Mouse (Mus musculus) MEL (cell line): ENCODE results near the gene 9530077C05Rik. TPM values are rescaled to one million over a fixed set of nuclear protein-coding genes. Genes with fewer than 3 reads are reported as not detected.

Experiments used
- DNase-seq: peaks from one replicate; pipeline ENCODE4 v3.0.0; 2011; ENCODE audit warnings: low read depth, low spot score
- H3K27ac ChIP-seq: 2 replicates; pipeline ENCODE4 v1.5.1; 2012; ENCODE audit warnings: low read depth, mild to moderate bottlenecking, control low read depth, low read length, moderate library complexity; ENCODE audit not compliant: control insufficient read depth
- H3K27me3 ChIP-seq, 2 experiments: fragments of 150-350 bp in 1 of 2; sonication (generic) in 1 of 2; 2 replicates each; pipeline ENCODE4 v1.6.1; 2012; ENCODE audit warnings: low read length in 2 of 2, mild to moderate bottlenecking in 2 of 2, improper control_type of control experiment in 1 of 2, moderate library complexity in 1 of 2; ENCODE audit not compliant: insufficient read depth in 2 of 2, control insufficient read depth in 1 of 2
- H3K36me3 ChIP-seq, 2 experiments: 2 replicates each; pipeline ENCODE4 v1.6.1; 2012 to 2014; ENCODE audit warnings: low read length in 2 of 2, improper control_type of control experiment in 1 of 2, inconsistent platforms in 1 of 2, mild to moderate bottlenecking in 1 of 2; ENCODE audit not compliant: insufficient read depth in 2 of 2, control insufficient read depth in 1 of 2
- H3K4me1 ChIP-seq, 2 experiments: fragments of 150-350 bp in 1 of 2; sonication (generic) in 1 of 2; 2 replicates each; pipeline ENCODE4 v1.6.1; 2012; ENCODE audit warnings: low read length in 2 of 2, improper control_type of control experiment in 1 of 2, mild to moderate bottlenecking in 1 of 2; ENCODE audit not compliant: insufficient read depth in 2 of 2, control insufficient read depth in 1 of 2
- H3K4me3 ChIP-seq, 2 experiments: fragments of 150-350 bp in 1 of 2; sonication (generic) in 1 of 2; 2 replicates each; pipeline ENCODE4 v1.5.1; 2012; ENCODE audit warnings: low read depth in 2 of 2, low read length in 2 of 2, mild to moderate bottlenecking in 2 of 2, moderate library complexity in 2 of 2, control low read depth in 1 of 2, improper control_type of control experiment in 1 of 2; ENCODE audit not compliant: control insufficient read depth in 1 of 2, insufficient read depth in 1 of 2
- H3K79me2 ChIP-seq: 2 replicates; pipeline ENCODE4 v1.6.1; 2012; ENCODE audit warnings: mild to moderate bottlenecking, low read length, moderate library complexity; ENCODE audit not compliant: control insufficient read depth, poor library complexity, insufficient read depth
- H3K9ac ChIP-seq: 2 replicates; pipeline ENCODE4 v1.6.1; 2012; ENCODE audit warnings: low read depth, mild to moderate bottlenecking, control low read depth, low read length, moderate library complexity; ENCODE audit not compliant: control insufficient read depth, poor library complexity, severe bottlenecking
- H3K9me3 ChIP-seq: fragments of 150-350 bp; sonication (generic); replicated peaks from 2 replicates; pipeline ENCODE4 v1.6.1; 2012; ENCODE audit warnings: mild to moderate bottlenecking, low read length, improper control_type of control experiment, moderate library complexity; ENCODE audit not compliant: insufficient read depth
- EP300 ChIP-seq, 2 experiments: IDR thresholded peaks; 2 replicates each; pipeline ENCODE4 v1.6.1; 2011; ENCODE audit warnings: improper control_type of control experiment in 2 of 2, low read length in 2 of 2, low read depth in 1 of 2, mild to moderate bottlenecking in 1 of 2
- ETS1 ChIP-seq: IDR thresholded peaks from 2 replicates; pipeline ENCODE4 v1.6.1; 2012; ENCODE audit warnings: low read depth, mild to moderate bottlenecking, inconsistent platforms, low read length, improper control_type of control experiment, moderate library complexity
- MAX ChIP-seq: IDR thresholded peaks from 2 replicates; pipeline ENCODE4 v1.6.1; 2011; ENCODE audit warnings: low read length, improper control_type of control experiment
- MAZ ChIP-seq: IDR thresholded peaks from 2 replicates; pipeline ENCODE4 v1.6.1; 2012; ENCODE audit warnings: low read depth, mild to moderate bottlenecking, inconsistent platforms, low read length, improper control_type of control experiment
- MXI1 ChIP-seq: IDR thresholded peaks from 2 replicates; pipeline ENCODE4 v1.6.1; 2011; ENCODE audit warnings: mild to moderate bottlenecking, low read depth, low read length, improper control_type of control experiment
- MYC ChIP-seq: IDR thresholded peaks from 2 replicates; pipeline ENCODE4 v1.6.1; 2011; ENCODE audit warnings: low read depth, mild to moderate bottlenecking, low read length, improper control_type of control experiment, moderate library complexity
- POLR2A ChIP-seq, 2 experiments: IDR thresholded peaks; 2 replicates each; pipeline ENCODE4 v1.6.1; 2011 to 2012; ENCODE audit warnings: low read length in 2 of 2, mild to moderate bottlenecking in 2 of 2, control low read depth in 1 of 2, improper control_type of control experiment in 1 of 2, low read depth in 1 of 2, moderate library complexity in 1 of 2; ENCODE audit not compliant: control insufficient read depth in 1 of 2, insufficient read depth in 1 of 2, poor library complexity in 1 of 2
- RCOR1 ChIP-seq: IDR thresholded peaks from 2 replicates; pipeline ENCODE4 v1.6.1; 2012; ENCODE audit warnings: low read depth, mild to moderate bottlenecking, inconsistent platforms, low read length, improper control_type of control experiment
- SIN3A ChIP-seq: IDR thresholded peaks from 2 replicates; pipeline ENCODE4 v1.6.1; 2012; ENCODE audit warnings: low read length, improper control_type of control experiment, inconsistent platforms
- TAL1 ChIP-seq: IDR thresholded peaks from 2 replicates; pipeline ENCODE4 v1.6.1; 2012; ENCODE audit warnings: mild to moderate bottlenecking, inconsistent platforms, low read length, moderate library complexity, mixed read lengths
- UBTF ChIP-seq: IDR thresholded peaks from 2 replicates; pipeline ENCODE4 v1.6.1; 2012; ENCODE audit warnings: low read depth, mild to moderate bottlenecking, inconsistent platforms, low read length, improper control_type of control experiment, moderate library complexity, borderline replicate concordance; ENCODE audit not compliant: insufficient read depth
- ZC3H11A ChIP-seq: IDR thresholded peaks from 2 replicates; pipeline ENCODE4 v1.6.1; 2012; ENCODE audit warnings: low read depth, mild to moderate bottlenecking, inconsistent platforms, low read length, improper control_type of control experiment
- ZKSCAN1 ChIP-seq: IDR thresholded peaks from 2 replicates; pipeline ENCODE4 v1.6.1; 2012; ENCODE audit warnings: low read depth, mild to moderate bottlenecking, inconsistent platforms, low read length, improper control_type of control experiment, moderate library complexity
- ZNF384 ChIP-seq: IDR thresholded peaks from 2 replicates; pipeline ENCODE4 v1.6.1; 2012; ENCODE audit warnings: low read depth, mild to moderate bottlenecking, inconsistent platforms, low read length, improper control_type of control experiment
- polyA plus RNA-seq, 2 experiments: library from polyadenylated mRNA; stranded (reverse) in 1 of 2; unstranded in 1 of 2; fragments of >175 nt in 1 of 2; fragments of >200 nt in 1 of 2; gene quantifications; 2 replicates each; pipeline versions ENCODE4 v1.2.1 to v1.2.4; 2012; ENCODE audit warnings: low replicate concordance in 2 of 2, low read depth in 1 of 2; ENCODE audit not compliant: insufficient read length in 2 of 2, insufficient read depth in 1 of 2, missing spikeins in 1 of 2
- total RNA-seq: library from RNA; depleted of rRNA; stranded (reverse); fragments of 300-350 nt; gene quantifications from 2 replicates; pipeline ENCODE4 v1.2.3, GENCODE M21; 2012

Gene 9530077C05Rik
- total and polyA plus RNA-seq, 3 experiments: 4.1 to 6.9 TPM; not detected in 1

DNA sequence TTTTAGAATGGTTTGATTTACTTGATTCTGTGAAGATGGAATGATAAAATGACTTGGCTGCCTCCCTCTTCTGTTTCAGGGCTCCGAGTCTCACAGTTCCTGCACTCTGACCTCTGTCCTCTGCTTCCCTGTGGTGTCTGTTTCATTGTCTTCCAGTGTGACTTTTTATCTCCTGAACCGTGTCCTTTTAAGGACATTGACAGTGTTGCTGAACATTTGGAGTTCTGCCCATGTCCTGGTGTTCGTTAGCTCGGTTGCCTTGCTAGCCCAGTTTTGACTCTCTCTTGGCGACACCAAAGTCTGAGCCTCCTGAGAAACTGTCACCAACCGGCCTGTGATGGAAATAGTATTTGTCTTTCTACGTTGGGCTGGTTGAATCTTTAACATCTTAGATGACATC is 9.2 kb downstream of the 9530077C05Rik start:
- peaks cover 0 to 12% of the 10 kb centered on the region in 2 experiments; a peak in 2 of 4 replicates for H3K36me3 ChIP-seq
- no peak overlapping the region for H3K27ac ChIP-seq
- H3K27me3 ChIP-seq: no peaks in the 10 kb centered on the region
- TF ChIP-seq ZNF384: no peak
- no peak for TF ChIP-seq ZKSCAN1
- no peak for TF ChIP-seq POLR2A (IDR thresholded peaks at IDR 0.05; ENCODE audit: control insufficient read depth in 1 of 2, insufficient read depth in 1 of 2, low read depth in 1 of 2, low read length in 2 of 2, poor library complexity in 1 of 2)
- no peak for TF ChIP-seq ZC3H11A
- TF ChIP-seq RCOR1: no peak
- no peak for TF ChIP-seq MYC
- no peak for TF ChIP-seq MAX
- no peak for TF ChIP-seq TAL1
- TF ChIP-seq, all 39 proteins: peak for 0
- Histone ChIP-seq H3K9ac (no peak overlapping the region), H3K4me3 (no peak overlapping the region), H3K79me2 (no peaks in the 10 kb centered on the region), H3K9me3 (no peaks in the 10 kb centered on the region), H3K4me1 (peaks cover 13 to 14% of the 10 kb centered on the region in 2 experiments)
- DNase-seq: no peak

DNA sequence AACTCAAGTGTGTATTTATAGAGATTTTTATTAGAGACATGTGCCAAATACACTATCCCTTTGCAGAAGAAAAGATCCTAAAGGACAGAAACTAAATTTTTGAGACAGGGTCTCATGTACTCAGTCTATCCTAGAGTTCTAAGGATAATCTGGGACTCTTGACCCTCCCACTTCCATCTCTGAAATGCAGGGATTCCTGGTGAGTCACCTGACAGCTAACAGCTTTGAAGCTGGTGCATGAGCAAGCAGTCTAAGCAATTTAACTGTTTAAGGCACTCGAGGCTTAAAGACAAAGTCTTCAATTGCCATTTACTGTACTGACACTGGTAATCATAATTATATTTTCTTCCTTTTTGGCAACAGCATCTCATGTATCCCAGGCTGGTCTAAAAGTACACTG is 11.2 kb downstream of the 9530077C05Rik start:
- Histone ChIP-seq H3K9me3 (no peaks in the 10 kb centered on the region), H3K36me3 (peaks cover 0 to 12% of the 10 kb centered on the region in 2 experiments; a peak in 2 of 4 replicates), H3K4me3 (no peak overlapping the region), H3K27ac (no peak overlapping the region), H3K9ac (no peak overlapping the region), H3K79me2 (no peaks in the 10 kb centered on the region), H3K4me1 (peaks cover 14 to 15% of the 10 kb centered on the region in 2 experiments), H3K27me3 (no peaks in the 10 kb centered on the region)
- no peak for DNase-seq
- TF ChIP-seq ETS1: no peak
- TF ChIP-seq, all 39 proteins: peak for 0

DNA sequence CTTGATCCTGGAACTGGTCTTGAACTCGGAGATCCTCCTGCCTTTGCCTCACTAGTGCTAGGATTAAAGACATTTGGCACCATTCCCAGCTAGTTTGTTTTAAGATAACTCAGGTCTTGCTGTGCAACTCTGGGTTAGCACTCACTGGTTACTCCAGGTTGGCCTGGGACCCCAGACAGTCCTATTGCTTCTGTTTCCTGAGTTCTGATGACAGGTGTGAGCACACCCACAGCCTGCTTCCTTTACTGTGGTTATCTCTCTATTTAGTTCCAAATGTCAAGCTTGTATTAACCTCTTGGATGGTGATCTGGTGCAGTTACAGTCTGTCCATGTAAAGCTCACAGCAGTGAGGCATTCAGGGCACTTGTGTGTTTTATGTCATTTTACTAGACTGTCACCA is 12.2 kb downstream of the 9530077C05Rik start:
- Histone ChIP-seq H3K4me1 (peaks cover 18 to 23% of the 10 kb centered on the region in 2 experiments), H3K79me2 (no peaks in the 10 kb centered on the region), H3K27me3 (no peaks in the 10 kb centered on the region), H3K27ac (no peak overlapping the region), H3K36me3 (peaks cover 0 to 17% of the 10 kb centered on the region in 2 experiments; a peak in 2 of 4 replicates), H3K9me3 (no peaks in the 10 kb centered on the region), H3K4me3 (no peak overlapping the region)
- TF ChIP-seq MAZ (no peak), ZC3H11A (0 out of 2 replicates have a peak, but pooled peaks have one; percentile 5), UBTF (no peak), SIN3A (peak; percentile 44; the same call in 1 of the 2 replicates), MXI1 (peak; percentile 55; the same call in 1 of the 2 replicates), RCOR1 (peak; percentile 31; the same call in 1 of the 2 replicates), ETS1 (peak; percentile 30; the same call in 1 of the 2 replicates), EP300 (IDR thresholded peaks at IDR 0.05; ENCODE audit: low read depth in 1 of 2, low read length in 2 of 2) (peak in 1 of 2 experiments; percentile 44; a peak in 1 of 4 replicates)
- TF ChIP-seq, all 39 proteins: peak for 6
- peak; percentile 82 for DNase-seq
- H3K9ac ChIP-seq: no peak overlapping the region
